Mouse (Mus musculus) brown adipose tissue, adult 24 weeks (tissue): ENCODE data around the gene Srsf2. TPM values are rescaled to one million over a fixed set of nuclear protein-coding genes. Genes with fewer than 3 reads are reported as not detected.

Experiments used
- H3K27ac ChIP-seq: fragments of 200-500 bp; replicated peaks from 2 replicates; pipeline ENCODE4 v1.5.1; 2012; ENCODE audit warnings: low read depth, mild to moderate bottlenecking, low read length
- H3K4me1 ChIP-seq: fragments of 200-500 bp; 2 replicates; pipeline ENCODE4 v1.6.1; 2012; ENCODE audit warnings: low read length, mixed read lengths; ENCODE audit not compliant: control insufficient read depth, insufficient read depth, insufficient read length
- H3K4me3 ChIP-seq: fragments of 200-500 bp; 2 replicates; pipeline ENCODE4 v1.5.1; 2012; ENCODE audit warnings: low read depth, mild to moderate bottlenecking, low read length, moderate library complexity; ENCODE audit not compliant: insufficient read depth
- polyA plus RNA-seq: library from polyadenylated mRNA; stranded (reverse); fragments of >200 nt; gene quantifications from 2 replicates; pipeline ENCODE4 v1.2.4, GENCODE M21; 2012; ENCODE audit not compliant: missing spikeins, insufficient read depth, insufficient read length

The Srsf2 gene
- polyA plus RNA-seq, 1 experiment, result 98.3 TPM

DNA sequence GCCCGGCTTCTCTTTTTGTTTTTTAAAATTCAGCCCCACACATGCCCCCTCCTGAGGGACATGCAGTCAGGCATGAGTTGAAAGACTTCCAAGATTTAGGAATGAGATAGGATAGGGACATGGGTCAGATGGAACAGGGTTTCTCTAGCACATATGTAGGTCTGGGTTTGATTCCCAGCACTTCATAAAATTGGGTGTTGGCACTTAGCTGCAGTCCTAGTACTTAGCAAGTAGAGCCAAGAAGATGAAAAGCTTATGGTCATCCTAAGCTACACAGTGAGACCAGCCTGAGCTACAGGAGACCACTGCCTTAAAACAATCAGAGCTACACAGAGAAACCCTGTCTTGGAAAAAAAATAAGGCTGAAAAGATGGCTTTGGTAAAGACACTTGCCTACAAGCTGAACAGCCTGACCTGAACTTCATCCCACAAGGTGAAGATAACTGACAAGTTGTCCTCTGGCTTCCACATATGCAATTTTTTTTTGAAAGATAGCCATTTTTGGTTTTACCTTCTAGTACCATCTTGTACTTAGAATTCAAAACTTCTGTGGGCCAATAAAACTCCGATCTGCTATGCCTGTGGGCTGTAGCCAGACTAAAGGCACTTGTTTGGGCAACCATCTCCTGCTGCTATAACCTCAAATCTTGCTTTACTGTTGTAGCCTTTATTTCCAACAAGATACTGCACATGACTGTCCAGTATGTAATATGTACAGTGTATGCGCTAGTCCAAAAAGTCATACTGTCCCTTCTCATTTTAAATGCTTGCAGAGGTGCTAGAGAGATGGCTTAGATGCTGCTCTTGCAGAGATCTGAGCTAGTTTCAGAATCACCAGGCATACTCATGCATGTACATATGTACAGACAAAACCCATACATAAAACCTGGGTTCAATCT, 5.5 kb downstream of the Srsf2 start:
- no peaks in the 10 kb centered on the region for H3K4me1 ChIP-seq
- H3K27ac ChIP-seq, result no peak overlapping the region
- no peak overlapping the region for H3K4me3 ChIP-seq

DNA sequence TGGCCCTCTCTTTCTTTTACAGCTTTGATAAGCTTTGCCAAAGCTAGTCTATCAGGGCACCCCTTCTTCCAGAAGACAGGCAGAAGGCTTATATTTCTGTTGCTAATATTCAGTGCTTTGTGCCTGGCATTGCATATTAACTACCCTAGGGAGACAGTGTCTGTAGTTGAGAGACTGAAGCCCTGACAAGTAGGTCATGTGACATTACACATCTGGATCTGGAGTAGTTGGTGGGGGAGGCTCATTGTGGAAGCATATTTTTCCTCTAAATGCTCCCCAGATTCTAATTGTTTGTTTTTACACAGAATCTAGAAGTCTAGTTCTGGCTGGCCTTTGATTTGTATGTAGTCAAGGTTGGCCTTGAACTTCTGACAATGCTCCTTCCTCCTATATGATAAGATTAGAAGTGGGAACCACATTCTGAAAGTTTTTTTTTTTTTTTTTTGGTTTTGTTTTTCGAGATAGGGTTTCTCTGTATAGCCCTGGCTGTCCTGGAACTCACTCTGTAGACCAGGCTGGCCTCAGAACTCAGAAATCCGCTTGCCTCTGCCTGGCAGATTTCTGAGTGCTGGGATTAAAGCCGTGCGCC, 6.2 kb downstream of the Srsf2 start:
- H3K4me3 ChIP-seq, result no peak overlapping the region
- no peak overlapping the region for H3K27ac ChIP-seq
- H3K4me1 ChIP-seq, result no peaks in the 10 kb centered on the region

DNA sequence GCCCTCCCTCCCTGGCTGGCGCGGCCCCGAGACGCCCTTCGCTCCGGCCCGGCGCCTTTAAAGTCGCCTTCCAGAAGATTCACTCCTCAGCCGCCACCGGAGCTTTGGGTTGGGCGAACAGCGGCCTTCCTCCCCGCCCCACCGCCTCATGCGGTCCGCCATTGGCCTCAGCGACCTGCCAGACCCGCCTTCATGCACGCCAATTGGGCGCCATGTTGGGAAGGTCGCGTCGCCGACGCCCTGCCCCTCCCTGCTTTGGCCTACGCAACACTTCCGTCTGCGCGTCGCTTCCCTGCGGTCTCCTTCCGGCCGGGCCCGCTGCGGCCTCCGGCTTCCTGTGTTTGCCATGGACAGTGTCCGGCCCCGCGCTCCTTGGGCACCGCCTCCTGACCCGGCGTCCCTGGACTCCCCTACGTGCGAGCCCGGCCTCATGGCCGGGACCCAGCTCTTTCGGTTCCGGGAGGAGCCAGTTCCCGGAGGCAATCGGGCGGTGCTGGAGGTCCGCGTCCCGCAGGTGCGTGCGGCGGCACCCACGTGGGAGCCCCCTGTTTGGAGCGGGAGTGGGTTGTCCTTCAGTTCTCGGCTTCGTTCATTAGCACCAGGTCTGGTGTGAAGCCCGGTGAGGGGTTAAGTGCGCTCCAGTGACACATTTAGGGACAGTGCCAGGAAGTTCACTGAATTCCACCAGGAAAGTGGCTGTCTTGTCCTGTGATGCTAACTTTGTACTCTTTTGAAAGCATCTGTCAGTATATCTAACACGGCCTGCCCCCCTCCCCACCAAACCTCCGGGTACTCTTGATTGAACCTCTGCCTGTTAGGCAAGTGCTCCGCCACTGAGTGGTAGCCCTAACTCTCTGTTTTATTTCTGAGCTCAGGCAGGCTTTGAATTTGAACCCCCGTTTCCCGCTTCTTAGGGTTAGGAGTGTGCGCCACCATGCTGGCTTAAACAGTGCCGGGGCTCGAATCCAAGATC, 9.3 kb downstream of the Srsf2 start, which contains the start of the genes Mettl23 and Jmjd6:
TSS of gene Mettl23 (plus strand) at position 18 of the 973 bp plus-strand sequence.
TSS of gene Jmjd6 (minus strand) at position 189 of the 973 bp plus-strand sequence.
- Histone ChIP-seq H3K4me3 (peak within 1 kb of the TSS; percentile 81), H3K4me1 (peaks cover 4% of the 10 kb centered on the region; the same call in 1 of the 2 replicates), H3K27ac (peak within 1 kb of the TSS; percentile 96)

DNA sequence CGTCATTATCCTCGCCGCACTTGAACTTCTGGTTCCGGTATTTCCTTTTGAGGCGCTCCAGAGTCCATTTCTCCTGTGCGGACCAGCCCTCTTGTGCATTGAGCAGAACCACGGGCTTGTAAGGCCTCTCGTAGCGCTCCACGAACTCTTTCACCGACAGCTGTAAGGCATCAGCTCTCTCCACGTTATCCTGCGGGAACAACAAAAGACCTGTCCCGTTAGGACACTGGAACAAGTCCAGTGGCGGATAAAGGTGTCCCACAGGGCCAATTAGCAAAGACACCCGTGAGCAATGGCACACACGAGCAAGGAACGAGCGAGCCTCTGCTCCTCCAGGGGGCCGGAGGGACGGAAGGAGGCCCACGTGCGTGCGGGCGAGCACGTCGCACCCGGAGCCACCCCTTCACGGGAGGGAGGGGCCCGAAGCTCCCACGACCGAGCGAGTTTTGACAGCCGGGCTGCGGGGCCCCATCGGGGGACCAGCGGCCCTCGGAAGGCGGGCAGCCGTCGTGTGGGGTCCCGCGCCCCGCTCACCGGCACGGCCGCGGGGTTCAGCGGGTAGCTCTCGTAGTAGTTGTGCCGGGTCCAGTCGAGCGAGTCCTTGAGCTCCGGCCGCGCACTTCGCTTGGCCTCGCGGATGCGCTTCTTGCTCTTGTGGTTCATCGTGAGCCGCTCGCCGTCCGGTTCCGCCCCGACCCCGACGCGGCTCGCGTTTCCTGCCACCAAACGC, 10.2 kb downstream of the Srsf2 start:
- H3K27ac ChIP-seq, result peak overlapping the region; percentile 96
- peak overlapping the region; percentile 79 for H3K4me3 ChIP-seq

DNA sequence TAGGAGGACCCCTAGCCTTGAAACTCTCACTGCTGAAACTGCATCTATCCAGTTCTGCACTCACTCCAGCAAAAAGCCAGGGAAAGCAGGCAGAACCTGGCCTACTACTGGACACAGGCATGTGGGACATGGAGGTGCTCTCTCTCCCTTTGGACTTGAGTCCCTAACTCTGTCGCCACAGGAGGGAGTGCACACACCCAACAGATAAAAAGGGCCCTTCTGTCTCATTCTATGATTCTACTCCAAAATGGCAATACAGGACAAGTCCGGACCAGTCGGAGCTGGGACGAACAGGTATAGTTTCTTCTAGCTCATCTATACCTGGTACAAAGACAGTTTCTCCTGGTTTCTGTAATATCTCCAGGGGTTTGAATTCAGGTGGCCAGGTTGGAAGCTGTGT, 12.1 kb downstream of the Srsf2 start:
- Histone ChIP-seq H3K4me3 (0 out of 2 replicates have a peak overlapping the region, but pooled peaks have one; percentile 4), H3K4me1 (peaks cover 4% of the 10 kb centered on the region; the same call in 1 of the 2 replicates), H3K27ac (no peak overlapping the region)

More for the DNA sequence above, 10.2 kb downstream of the Srsf2 start:
- peaks cover 4% of the 10 kb centered on the region; the same call in 1 of the 2 replicates for H3K4me1 ChIP-seq

DNA sequence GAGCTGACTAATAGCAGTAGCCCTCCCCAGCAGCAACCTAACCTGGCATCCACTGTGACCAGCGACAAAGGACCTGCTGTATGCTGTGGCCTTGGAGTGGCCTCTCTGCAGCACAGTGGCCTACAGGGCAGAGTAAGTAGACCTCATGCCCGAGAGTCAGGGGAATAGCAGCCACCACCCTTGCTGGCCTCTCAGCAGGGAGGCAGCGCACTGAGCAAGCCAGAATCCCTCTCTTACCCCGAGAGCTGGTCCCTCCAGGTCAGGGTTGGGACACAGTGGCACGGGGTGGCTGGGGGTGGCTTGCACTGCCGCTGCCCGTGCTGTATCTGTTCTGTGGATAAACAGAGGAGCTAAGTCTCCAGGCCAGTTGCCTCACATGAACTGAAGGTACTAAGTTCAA, 13.3 kb downstream of the Srsf2 start:
- no peak overlapping the region for H3K4me3 ChIP-seq
- peaks cover 4% of the 10 kb centered on the region; the same call in 1 of the 2 replicates for H3K4me1 ChIP-seq
- no peak overlapping the region for H3K27ac ChIP-seq

DNA sequence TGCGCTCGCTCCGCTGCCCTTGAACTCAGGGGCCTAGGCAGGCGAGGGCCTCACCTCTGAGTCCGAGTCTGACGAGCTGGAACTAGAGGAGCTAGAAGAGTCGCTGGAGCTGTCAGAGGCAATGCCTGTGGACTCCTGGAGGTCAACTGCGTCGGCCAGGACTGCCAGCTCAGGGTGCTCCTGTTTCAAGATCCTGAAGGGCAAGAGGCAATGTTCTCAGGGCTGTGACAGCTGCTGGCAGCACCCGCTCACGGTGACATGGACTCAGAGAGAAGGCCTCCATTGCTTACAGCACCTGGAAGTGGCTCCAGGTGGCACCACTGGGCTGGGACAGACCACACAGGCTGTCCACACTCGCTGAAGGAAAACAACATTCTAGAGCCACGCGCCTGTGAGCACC, 14.0 kb downstream of the Srsf2 start:
- H3K27ac ChIP-seq, result no peak overlapping the region
- peaks cover 4% of the 10 kb centered on the region; the same call in 1 of the 2 replicates for H3K4me1 ChIP-seq
- H3K4me3 ChIP-seq, result no peak overlapping the region

DNA sequence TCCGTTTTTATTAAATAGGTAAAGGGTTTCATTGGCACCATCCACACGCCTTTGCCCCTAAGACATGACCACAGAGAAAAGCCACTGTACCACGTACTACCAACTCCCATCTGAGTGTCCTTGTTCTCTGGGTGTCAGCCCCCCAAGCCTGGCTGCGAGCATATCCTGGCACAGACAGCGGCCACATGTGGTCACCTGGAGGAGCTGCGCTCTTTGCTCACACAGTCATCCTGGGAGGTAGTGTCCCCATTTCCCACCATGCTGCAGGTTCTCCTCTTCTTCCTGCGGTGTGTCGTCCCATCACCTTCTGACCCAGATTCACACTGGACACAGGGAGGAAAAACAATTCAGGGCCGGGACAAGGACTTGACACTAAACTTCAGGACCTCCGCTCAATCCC, 15.5 kb downstream of the Srsf2 start:
- Histone ChIP-seq H3K4me3 (no peak overlapping the region), H3K27ac (no peak overlapping the region), H3K4me1 (peaks cover 4% of the 10 kb centered on the region; the same call in 1 of the 2 replicates)

DNA sequence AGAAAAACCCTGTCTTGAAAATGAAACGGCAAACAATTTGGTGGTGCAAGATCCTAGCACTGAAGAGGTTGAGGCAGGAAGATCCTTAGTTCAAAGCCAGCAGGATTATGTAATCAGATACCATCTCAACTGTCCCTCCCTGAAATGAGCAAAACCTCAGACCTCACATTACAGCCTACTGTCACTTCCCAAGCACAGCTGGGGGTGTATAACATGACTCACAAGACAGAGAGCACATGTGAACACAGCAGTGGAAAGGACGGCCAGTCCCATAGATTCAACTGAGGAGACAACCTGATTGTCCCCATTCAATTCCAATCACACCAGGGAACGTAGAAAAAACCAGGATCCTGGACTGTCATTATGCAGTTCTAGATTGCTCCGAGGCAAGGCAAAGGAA, 16.6 kb downstream of the Srsf2 start:
- peaks cover 4% of the 10 kb centered on the region; the same call in 1 of the 2 replicates for H3K4me1 ChIP-seq
- no peak overlapping the region for H3K4me3 ChIP-seq

DNA sequence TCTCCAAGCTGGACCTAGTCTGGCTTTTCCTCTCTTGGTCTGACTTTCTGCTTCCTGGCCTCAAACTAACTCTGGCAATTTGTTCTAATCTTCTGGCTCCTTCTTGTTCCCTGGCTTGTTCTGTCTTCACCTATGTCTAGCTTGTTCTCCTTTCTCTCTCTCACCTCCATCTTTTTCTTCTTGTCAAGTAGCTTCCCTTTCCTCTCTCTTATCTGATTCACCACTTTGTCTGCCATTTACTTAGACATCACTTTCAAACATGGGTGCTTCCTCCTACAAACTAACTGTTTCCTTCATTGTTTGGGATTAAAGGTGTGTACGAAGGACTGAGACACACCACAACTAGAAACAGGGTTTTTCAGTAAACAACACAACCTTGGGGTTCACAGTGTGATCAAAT, 17.9 kb downstream of the Srsf2 start:
- Histone ChIP-seq H3K4me1 (peaks cover 2% of the 10 kb centered on the region; the same call in 1 of the 2 replicates), H3K4me3 (no peak overlapping the region), H3K27ac (no peak overlapping the region)

More for the DNA sequence above, 16.6 kb downstream of the Srsf2 start:
- H3K27ac ChIP-seq, result no peak overlapping the region

DNA sequence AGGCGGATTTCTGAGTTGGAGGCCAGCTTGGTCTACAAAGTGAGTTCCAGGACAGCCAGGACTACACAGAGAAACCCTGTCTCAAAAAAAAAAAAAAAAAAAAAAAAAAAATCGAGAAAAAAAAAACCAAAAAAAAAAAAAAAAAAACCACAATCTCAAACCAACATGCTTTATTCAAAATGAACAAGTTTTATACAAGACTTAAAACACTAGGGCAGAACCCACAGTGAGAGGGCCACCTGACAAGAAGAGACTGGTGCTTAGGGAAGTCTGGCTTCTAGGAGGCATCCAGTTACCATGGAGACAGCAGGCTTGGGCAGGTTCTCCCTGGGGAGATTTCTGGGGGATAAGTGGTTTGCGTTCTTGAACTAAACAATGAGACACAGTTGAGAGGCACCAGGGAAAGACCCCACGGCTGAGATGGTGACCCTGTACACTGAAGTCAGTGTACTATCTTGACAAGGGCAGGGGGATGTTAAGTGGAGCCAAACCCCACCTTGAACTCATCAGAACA, 20.7 kb downstream of the Srsf2 start:
- Histone ChIP-seq H3K4me1 (no peaks in the 10 kb centered on the region), H3K4me3 (no peak overlapping the region), H3K27ac (no peak overlapping the region)

DNA sequence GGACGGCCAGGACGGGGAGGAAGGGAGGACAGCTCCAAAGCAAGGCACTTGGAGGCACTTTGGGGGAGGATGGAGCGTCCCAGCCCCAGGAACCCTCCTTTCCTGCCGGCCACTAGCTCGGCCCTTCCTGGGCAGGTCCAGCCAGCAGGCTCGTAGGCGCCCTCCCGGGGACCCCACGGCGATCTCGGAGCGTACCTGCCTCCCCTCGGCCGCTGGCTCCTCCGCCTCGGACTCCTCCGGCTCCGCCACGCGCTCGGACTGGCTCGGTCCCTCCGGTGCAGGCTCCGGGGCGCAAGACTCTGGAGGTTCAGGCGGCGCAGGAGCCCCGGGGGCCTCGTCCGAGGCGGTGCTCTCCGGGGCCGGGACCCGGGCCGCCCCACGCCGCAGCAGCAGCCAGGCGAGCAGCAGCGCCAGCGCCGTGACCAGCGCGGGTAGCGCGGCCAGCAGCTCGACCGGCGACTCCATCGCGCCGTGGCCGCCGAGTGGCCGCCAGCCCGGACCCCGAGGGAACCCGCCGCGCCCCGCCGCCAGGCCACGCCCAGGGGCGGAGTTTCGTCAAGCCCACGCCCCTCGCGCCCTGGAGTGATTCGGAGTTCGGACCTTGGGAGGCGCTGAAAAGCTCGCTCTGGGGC, 25.2 kb downstream of the Srsf2 start, which contains the start of gene Mxra7:
TSS of gene Mxra7 (minus strand) at position 513 of the 632 bp plus-strand sequence.
- Histone ChIP-seq H3K27ac (peak within 1 kb of the TSS; percentile 26), H3K4me3 (peak within 1 kb of the TSS; percentile 78), H3K4me1 (peaks cover 2% of the 10 kb centered on the region)
